Mouse (Mus musculus) kidney, postnatal 14 days (tissue): ENCODE measurements at regions not wholly inside any gene's neighbourhood (a gene's known extent, or its start where the extent isn't known, plus 50 kb on each side); places are given as distances from the start of the nearest gene placed in this dataset.
"Not testable (repeated sequence)": the region's sequence is repeated elsewhere in the genome, so short reads cannot be mapped to it uniquely, and the experiment has no call there.

Experiments used
- DNase-seq: peaks from one replicate; pipeline ENCODE4 v3.0.0; 2022; ENCODE audit warnings: mixed read lengths

DNA sequence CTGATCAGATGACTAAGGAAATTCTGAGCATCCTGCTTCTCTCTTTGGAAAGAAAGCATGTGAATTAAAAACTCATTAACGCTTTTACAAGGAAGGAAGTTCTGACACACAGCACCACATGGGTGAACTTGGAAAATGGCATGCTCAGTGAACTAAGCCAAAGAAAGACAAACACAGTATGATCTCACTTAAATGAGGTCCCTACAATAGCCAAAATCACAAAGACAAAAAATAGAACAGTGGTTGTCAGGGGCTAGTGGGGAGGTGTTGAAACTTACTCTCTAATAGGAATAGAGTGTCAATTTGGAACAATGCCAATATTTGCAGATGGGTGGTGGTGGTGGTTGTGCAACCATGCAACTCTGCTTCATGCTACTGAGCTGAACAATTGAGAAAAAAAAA lies 172.7 kb upstream of the Prkcq start:
- DNase-seq: no peak

- no peak for DNase-seq
These were observed 166.1 kb upstream of the Prkcq start for GRCm38 (mm10) chr2:11005806-11006205.

GRCm38 (mm10) chr2:11011041-11011962 lies 160.6 kb upstream of the Prkcq start:
- no peak for DNase-seq

DNA sequence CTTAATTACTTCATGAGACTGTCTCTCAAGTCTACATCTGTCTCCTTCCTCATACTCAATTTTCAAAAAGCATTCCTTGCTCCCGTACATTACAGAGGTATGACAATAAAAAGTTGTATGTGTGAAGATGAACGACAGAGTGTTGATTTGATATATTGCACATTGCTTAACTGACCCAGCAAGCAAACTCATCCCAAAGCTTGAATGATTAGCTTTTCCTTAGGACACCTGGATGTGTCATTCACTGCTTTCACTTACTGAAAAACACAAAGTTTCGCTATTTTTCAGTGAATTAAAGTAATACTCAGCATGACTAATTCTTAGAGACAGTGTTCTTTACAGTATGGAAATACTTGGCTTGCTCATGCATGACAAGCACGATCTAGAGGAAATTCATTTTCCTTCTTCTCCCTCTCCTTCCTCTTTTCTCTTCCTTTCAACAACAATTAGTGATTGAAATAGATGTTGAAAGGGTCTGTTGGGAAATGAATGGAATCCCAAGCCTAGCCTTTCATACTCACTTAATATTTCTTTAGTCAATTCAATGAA lies 159.5 kb upstream of the Prkcq start:
- no peak for DNase-seq

- DNase-seq: no peak
These were observed 158.8 kb upstream of the Prkcq start for GRCm38 (mm10) chr2:11013154-11013553.

DNA sequence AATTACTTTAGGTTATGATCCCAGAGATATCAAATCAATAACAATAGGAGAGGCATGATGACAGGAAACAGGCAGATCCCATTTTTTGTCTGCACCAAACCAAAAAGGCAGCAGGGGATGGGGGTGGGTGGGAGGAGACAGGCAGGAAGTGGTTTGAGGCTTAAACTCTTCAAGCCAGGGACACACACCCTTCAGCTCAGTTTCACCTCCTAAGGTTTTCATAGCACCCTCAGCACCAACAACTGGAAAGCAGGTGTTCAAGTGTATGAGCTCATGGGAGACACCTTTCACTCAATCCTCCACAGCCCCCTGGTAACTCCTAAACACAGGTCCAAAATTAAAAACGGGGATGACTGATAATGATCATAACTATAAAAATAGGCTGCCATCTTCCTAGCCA lies 155.5 kb upstream of the Prkcq start:
- DNase-seq: no peak

DNA sequence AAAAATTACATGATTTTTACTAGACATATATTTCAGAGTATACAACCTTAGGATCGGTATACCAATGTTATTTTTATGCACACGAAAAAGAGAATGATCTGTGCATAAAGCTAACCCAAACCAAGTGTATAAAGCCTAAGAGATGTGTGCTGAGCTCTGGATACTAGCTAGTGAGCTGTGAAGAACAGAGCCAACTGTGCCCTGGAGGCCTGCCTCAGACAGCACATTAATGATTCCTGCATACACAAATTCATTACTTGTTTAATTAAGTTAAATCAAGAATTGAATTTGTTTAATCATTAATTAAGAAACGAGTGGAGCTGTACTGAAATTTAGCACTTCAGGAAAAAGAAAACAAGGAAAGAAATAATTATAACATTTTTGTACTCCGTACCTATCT lies 139.0 kb upstream of the Prkcq start:
- DNase-seq: peak; percentile 35

- no peak for DNase-seq
These were observed 137.7 kb upstream of the Prkcq start for GRCm38 (mm10) chr2:11034178-11034577.

- DNase-seq: no peak
These were observed 134.6 kb upstream of the Prkcq start for GRCm38 (mm10) chr2:11037343-11037742.

DNA sequence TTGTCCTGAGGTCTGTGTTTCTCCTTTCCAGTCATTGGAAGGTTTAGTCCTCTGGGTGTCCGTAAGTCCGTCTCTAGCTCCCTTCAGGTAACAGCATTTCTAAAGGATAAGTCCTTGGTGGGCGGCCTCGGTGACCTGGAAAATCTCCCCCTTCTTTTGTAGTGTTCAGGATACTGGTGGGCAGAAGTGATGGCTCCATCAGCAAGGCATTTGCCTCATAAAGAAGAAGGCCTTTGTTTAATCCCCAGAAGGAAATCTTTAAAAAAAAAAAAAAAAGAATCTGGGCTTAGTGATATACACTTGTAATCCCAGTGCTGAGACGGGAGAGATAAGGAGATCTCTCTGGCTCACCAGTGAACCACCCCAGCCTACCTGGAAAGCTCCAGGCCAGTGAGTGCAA lies 133.5 kb upstream of the Prkcq start:
- no peak for DNase-seq

GRCm38 (mm10) chr2:11040005-11040404 lies 131.9 kb upstream of the Prkcq start:
- DNase-seq: no peak

GRCm38 (mm10) chr2:11044727-11045274 lies 127.1 kb upstream of the Prkcq start:
- no peak for DNase-seq

GRCm38 (mm10) chr2:11051621-11052020 lies 120.3 kb upstream of the Prkcq start:
- DNase-seq: no peak

GRCm38 (mm10) chr2:11059731-11060425 lies 112.0 kb upstream of the Prkcq start:
- peak; percentile 63 for DNase-seq

DNA sequence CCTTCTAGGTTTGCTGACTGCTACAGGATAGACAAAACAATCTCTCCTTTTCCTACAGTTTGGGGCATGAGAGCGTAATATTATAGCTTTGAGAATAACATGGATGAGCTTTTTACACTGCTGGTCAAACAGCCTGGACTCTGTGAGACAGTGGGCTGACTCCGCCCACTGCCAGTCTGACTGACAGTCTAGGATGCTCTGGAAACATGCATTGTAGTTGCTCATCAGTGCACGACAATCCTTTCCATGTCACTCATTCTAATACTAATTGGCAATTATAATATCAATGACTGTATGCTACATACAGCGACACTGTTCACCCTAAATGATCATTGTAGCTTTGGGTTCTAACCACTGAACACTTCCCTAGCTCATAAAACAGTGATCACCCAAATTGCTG lies 104.5 kb upstream of the Prkcq start:
- DNase-seq: no peak

GRCm38 (mm10) chr2:11083536-11083935 lies 88.4 kb upstream of the Prkcq start:
- no peak for DNase-seq

- DNase-seq: peak; percentile 22
These were observed 84.9 kb upstream of the Prkcq start for GRCm38 (mm10) chr2:11086996-11087395.

DNA sequence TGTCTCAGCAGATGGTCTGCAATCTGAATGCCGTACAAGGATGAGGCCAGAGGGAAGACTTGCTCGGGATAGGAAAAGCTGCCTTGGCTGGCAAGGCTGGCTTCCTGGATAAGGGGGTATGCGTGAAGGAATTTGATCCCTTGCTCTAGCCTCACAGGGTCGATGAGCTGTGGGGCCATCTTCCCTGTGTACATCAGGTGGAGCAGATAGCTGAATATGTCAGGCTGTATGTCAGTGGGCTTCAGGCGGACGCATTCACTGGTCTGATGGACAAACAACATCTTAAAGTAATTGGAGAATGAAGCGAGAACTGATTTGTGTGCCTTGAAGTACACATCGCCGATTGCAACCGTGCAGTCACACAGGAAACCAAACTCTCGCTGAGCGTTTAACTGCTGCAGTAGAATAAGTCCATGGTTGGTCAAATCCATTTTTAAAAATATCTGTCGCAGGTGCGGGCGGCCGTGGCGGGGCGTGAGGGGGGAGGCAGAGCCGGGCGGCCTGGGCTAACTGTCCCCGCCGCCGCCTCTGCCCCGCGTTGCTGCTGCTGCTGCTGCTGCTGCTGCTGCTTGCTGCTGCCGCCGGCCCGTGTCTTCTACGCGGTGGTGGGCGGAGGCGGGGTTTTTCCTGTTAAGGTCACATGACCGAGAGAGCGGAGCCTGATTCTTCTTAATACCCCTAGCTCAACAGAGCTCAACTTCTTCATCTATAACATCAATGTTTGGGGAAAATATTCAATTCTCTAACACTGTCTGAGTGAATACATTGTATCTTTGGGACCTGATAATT lies 71.9 kb upstream of the Prkcq start:
- DNase-seq: not testable (repeated sequence)

- DNase-seq: peak; percentile 71
These were observed 58.7 kb upstream of the Prkcq start for GRCm38 (mm10) chr2:11113191-11113590.

GRCm38 (mm10) chr2:11118625-11119024 lies 53.3 kb upstream of the Prkcq start:
- no peak for DNase-seq

- DNase-seq: peak; percentile 39
These were observed 52.6 kb upstream of the Prkcq start for GRCm38 (mm10) chr2:11119301-11119700.
